Mouse (Mus musculus) heart, embryonic 12.5 days (tissue): ENCODE results near the gene Ces2e. TPM values are rescaled to one million over a fixed set of nuclear protein-coding genes. Genes with fewer than 3 reads are reported as not detected.
"Not testable (repeated sequence)": the region's sequence is repeated elsewhere in the genome, so short reads cannot be mapped to it uniquely, and the experiment has no call there.

Experiments used
- ATAC-seq: fragments of 200-750 bp; cut with Nextera tagmentation; 2 replicates; pipeline ENCODE4 v1.8.0; 2017; ENCODE audit warnings: moderate TSS enrichment, moderate library complexity; ENCODE audit not compliant: insufficient number of reproducible peaks, low FRiP score
- H3K27ac ChIP-seq: fragments of 300-500 bp; sonication (generic); 2 replicates; pipeline ENCODE4 v1.5.1; 2016; ENCODE audit warnings: mild to moderate bottlenecking, moderate library complexity; ENCODE audit not compliant: poor library complexity, severe bottlenecking
- H3K27me3 ChIP-seq: fragments of 300-500 bp; sonication (generic); replicated peaks from 2 replicates; pipeline ENCODE4 v1.6.1; 2016; ENCODE audit warnings: mild to moderate bottlenecking, moderate library complexity
- H3K36me3 ChIP-seq: fragments of 300-500 bp; sonication (generic); 2 replicates; pipeline ENCODE4 v1.6.1; 2016; ENCODE audit warnings: mild to moderate bottlenecking, moderate library complexity
- H3K4me1 ChIP-seq: fragments of 300-500 bp; sonication (generic); replicated peaks from 2 replicates; pipeline ENCODE4 v1.6.1; 2016; ENCODE audit warnings: mild to moderate bottlenecking
- H3K4me2 ChIP-seq: fragments of 300-500 bp; sonication (generic); 2 replicates; pipeline ENCODE4 v1.6.1; 2016; ENCODE audit warnings: mild to moderate bottlenecking, moderate library complexity
- H3K4me3 ChIP-seq: fragments of 300-500 bp; sonication (generic); 2 replicates; pipeline ENCODE4 v1.5.1; 2016; ENCODE audit warnings: mild to moderate bottlenecking
- H3K9ac ChIP-seq: fragments of 300-500 bp; sonication (generic); 2 replicates; pipeline ENCODE4 v1.6.1; 2016; ENCODE audit warnings: mild to moderate bottlenecking, moderate library complexity
- H3K9me3 ChIP-seq: fragments of 300-500 bp; sonication (generic); replicated peaks from 2 replicates; pipeline ENCODE4 v1.6.1; 2016; ENCODE audit warnings: mild to moderate bottlenecking, moderate library complexity
- WGBS: fragments of 180-500 bp; shearing (Covaris S2); methylation state at CpG from one replicate; pipeline ENCODE4 v1.1.7; 2016; 5-methylcytosine and 5-hydroxymethylcytosine counted together
- polyA plus RNA-seq: library from polyadenylated mRNA; unstranded; fragments of >200 nt; fragmentation: Nextera tagmentation; extraction: Ambion mirVana; gene quantifications from 2 replicates; pipeline ENCODE4 v1.2.1, GENCODE M21; 2016

Ces2e gene
- not detected in 2 replicates for polyA plus RNA-seq

- H3K4me3 ChIP-seq = no peak within 1 kb of the TSS
- 65% methylated on average over 5 of the region's 5 CpGs for WGBS
- no peak within 1 kb of the TSS for H3K27ac ChIP-seq
- H3K4me1 ChIP-seq = no peaks in the 10 kb centered on the region
- no peak within 1 kb of the TSS for H3K4me2 ChIP-seq
- no peak within 1 kb of the TSS for H3K9ac ChIP-seq
- 0 out of 2 replicates have a peak, but pooled peaks cover 6% of the 10 kb centered on the region for H3K9me3 ChIP-seq
- no peaks in the 10 kb centered on the region for H3K36me3 ChIP-seq
- no peak for ATAC-seq
- H3K27me3 ChIP-seq = no peaks in the 10 kb centered on the region
Measured at GRCm38 (mm10) chr8:104925972-104926596, at the start of gene Ces2e. Gene Ces2e, plus strand, starts transcription at chr8:104926260.

GRCm38 (mm10) chr8:104886223-104886926 lies 39.7 kb upstream of the Ces2e start:
- H3K9ac ChIP-seq, H3K9me3 ChIP-seq, H3K4me3 ChIP-seq, ATAC-seq, H3K27me3 ChIP-seq, H3K36me3 ChIP-seq, H3K27ac ChIP-seq, H3K4me2 ChIP-seq, H3K4me1 ChIP-seq: not testable (repeated sequence)
- no CpG with 5 or more reads among the region's 4 CpGs for WGBS

GRCm38 (mm10) chr8:104901746-104902145 lies 24.3 kb upstream of the Ces2e start:
- Histone ChIP-seq H3K27me3 (no peaks in the 10 kb centered on the region), H3K27ac (no peak overlapping the region), H3K9ac (no peak overlapping the region), H3K4me1 (no peaks in the 10 kb centered on the region), H3K36me3 (no peaks in the 10 kb centered on the region), H3K4me3 (no peak overlapping the region), H3K4me2 (no peak overlapping the region), H3K9me3 (no peaks in the 10 kb centered on the region)
- 71% methylated on average over 2 of the region's 2 CpGs for WGBS
- no peak for ATAC-seq

- 0 out of 2 replicates have a peak, but pooled peaks cover 5% of the 10 kb centered on the region for H3K9me3 ChIP-seq
- H3K4me1 ChIP-seq = no peaks in the 10 kb centered on the region
- H3K27ac ChIP-seq = no peak overlapping the region
- no peaks in the 10 kb centered on the region for H3K36me3 ChIP-seq
- ATAC-seq = no peak
- no peak overlapping the region for H3K9ac ChIP-seq
- no peak overlapping the region for H3K4me3 ChIP-seq
- no peak overlapping the region for H3K4me2 ChIP-seq
- H3K27me3 ChIP-seq = no peaks in the 10 kb centered on the region
- 50% methylated on average over 1 of the region's 1 CpGs for WGBS
Measured at GRCm38 (mm10) chr8:104907111-104907510, 18.9 kb upstream of the Ces2e start.

GRCm38 (mm10) chr8:104909021-104909420 lies 17.0 kb upstream of the Ces2e start:
- not testable (repeated sequence) for H3K9ac ChIP-seq, H3K9me3 ChIP-seq, H3K36me3 ChIP-seq, H3K27me3 ChIP-seq, H3K4me1 ChIP-seq, H3K4me2 ChIP-seq, ATAC-seq, H3K27ac ChIP-seq, H3K4me3 ChIP-seq
- WGBS = 66% methylated on average over 1 of the region's 1 CpGs

GRCm38 (mm10) chr8:104909651-104910050 lies 16.4 kb upstream of the Ces2e start:
- ATAC-seq = not testable (repeated sequence)

GRCm38 (mm10) chr8:104927301-104927700 lies 1.2 kb downstream of the Ces2e start:
- Histone ChIP-seq H3K9ac (no peak overlapping the region), H3K4me2 (no peak overlapping the region), H3K27ac (no peak overlapping the region), H3K9me3 (no peaks in the 10 kb centered on the region), H3K36me3 (no peaks in the 10 kb centered on the region), H3K4me1 (no peaks in the 10 kb centered on the region), H3K4me3 (no peak overlapping the region), H3K27me3 (no peaks in the 10 kb centered on the region)
- 80% methylated on average over 3 of the region's 3 CpGs for WGBS
- no peak for ATAC-seq

More at GRCm38 (mm10) chr8:104909651-104910050, 16.4 kb upstream of the Ces2e start:
- 91% methylated on average over 10 of the region's 10 CpGs for WGBS
- not testable (repeated sequence) for H3K36me3 ChIP-seq, H3K27me3 ChIP-seq, H3K9ac ChIP-seq, H3K4me3 ChIP-seq, H3K4me2 ChIP-seq, H3K9me3 ChIP-seq, H3K27ac ChIP-seq, H3K4me1 ChIP-seq

GRCm38 (mm10) chr8:104944665-104945064 lies 18.6 kb downstream of the Ces2e start:
- ATAC-seq = no peak
- Histone ChIP-seq H3K9me3 (no peaks in the 10 kb centered on the region), H3K27me3 (no peaks in the 10 kb centered on the region), H3K4me3 (no peak overlapping the region), H3K4me1 (no peaks in the 10 kb centered on the region), H3K36me3 (no peaks in the 10 kb centered on the region), H3K9ac (no peak overlapping the region), H3K27ac (no peak overlapping the region), H3K4me2 (no peak overlapping the region)
- 70% methylated on average over 2 of the region's 2 CpGs for WGBS

- Histone ChIP-seq H3K4me3 (no peak within 1 kb of the TSS), H3K4me2 (no peak within 1 kb of the TSS), H3K27me3 (no peaks in the 10 kb centered on the region), H3K27ac (no peak within 1 kb of the TSS), H3K4me1 (no peaks in the 10 kb centered on the region), H3K36me3 (no peaks in the 10 kb centered on the region), H3K9ac (no peak within 1 kb of the TSS), H3K9me3 (no peaks in the 10 kb centered on the region)
- 73% methylated on average over 4 of the region's 4 CpGs for WGBS
- ATAC-seq = no peak
Measured at GRCm38 (mm10) chr8:104947056-104947455, 21.0 kb downstream of the Ces2e start, which contains the start of gene Ces2f. Gene Ces2f, plus strand, starts transcription at chr8:104947356.

- Histone ChIP-seq H3K9me3 (no peaks in the 10 kb centered on the region), H3K4me2 (no peak overlapping the region), H3K9ac (no peak overlapping the region), H3K27me3 (no peaks in the 10 kb centered on the region), H3K4me1 (no peaks in the 10 kb centered on the region), H3K36me3 (no peaks in the 10 kb centered on the region), H3K27ac (no peak overlapping the region), H3K4me3 (no peak overlapping the region)
- ATAC-seq = no peak
- WGBS = 74% methylated on average over 5 of the region's 5 CpGs
Measured at GRCm38 (mm10) chr8:104949031-104949430, 23.0 kb downstream of the Ces2e start.

GRCm38 (mm10) chr8:104961537-104961961 lies 35.5 kb downstream of the Ces2e start, which contains the start of gene Ces2g:
Gene Ces2g, plus strand, starts transcription at chr8:104961718.
- no peaks in the 10 kb centered on the region for H3K9me3 ChIP-seq
- no peaks in the 10 kb centered on the region for H3K4me1 ChIP-seq
- H3K9ac ChIP-seq = no peak within 1 kb of the TSS
- ATAC-seq = no peak
- H3K36me3 ChIP-seq = no peaks in the 10 kb centered on the region
- H3K4me3 ChIP-seq = no peak within 1 kb of the TSS
- H3K27ac ChIP-seq = no peak within 1 kb of the TSS
- 50% methylated on average over 5 of the region's 5 CpGs for WGBS
- H3K27me3 ChIP-seq = no peaks in the 10 kb centered on the region
- H3K4me2 ChIP-seq = no peak within 1 kb of the TSS
